Mouse (Mus musculus) neural tube, embryonic 13.5 days (tissue): ENCODE measurements around the gene Zfhx3. TPM values are rescaled to one million over a fixed set of nuclear protein-coding genes. Genes with fewer than 3 reads are reported as not detected.

ENCODE experiments used
- ATAC-seq: fragments of 200-750 bp; cut with Nextera tagmentation; 2 replicates; pipeline ENCODE4 v1.8.0; 2017; ENCODE audit warnings: low read depth, mild to moderate bottlenecking, moderate TSS enrichment, moderate library complexity
- H3K27ac ChIP-seq: fragments of 300-500 bp; sonication (generic); replicated peaks from 2 replicates; pipeline ENCODE4 v1.5.1; 2015; ENCODE audit warnings: moderate library complexity, mild to moderate bottlenecking, inconsistent platforms
- H3K27me3 ChIP-seq: fragments of 300-500 bp; sonication (generic); 2 replicates; pipeline ENCODE4 v1.6.1; 2015; ENCODE audit warnings: mild to moderate bottlenecking, inconsistent platforms
- H3K36me3 ChIP-seq: fragments of 300-500 bp; sonication (generic); 2 replicates; pipeline ENCODE4 v1.6.1; 2015; ENCODE audit warnings: mild to moderate bottlenecking, inconsistent platforms
- H3K4me1 ChIP-seq: fragments of 300-500 bp; sonication (generic); replicated peaks from 2 replicates; pipeline ENCODE4 v1.6.1; 2015; ENCODE audit warnings: inconsistent platforms
- H3K4me2 ChIP-seq: fragments of 300-500 bp; sonication (generic); 2 replicates; pipeline ENCODE4 v1.6.1; 2015; ENCODE audit warnings: inconsistent platforms, mild to moderate bottlenecking, moderate library complexity
- H3K4me3 ChIP-seq: fragments of 300-500 bp; sonication (generic); 2 replicates; pipeline ENCODE4 v1.5.1; 2015; ENCODE audit warnings: mild to moderate bottlenecking, inconsistent platforms
- H3K9ac ChIP-seq: fragments of 300-500 bp; sonication (generic); 2 replicates; pipeline ENCODE4 v1.6.1; 2015; ENCODE audit warnings: moderate library complexity, mild to moderate bottlenecking, inconsistent platforms
- H3K9me3 ChIP-seq: fragments of 300-500 bp; sonication (generic); 2 replicates; pipeline ENCODE4 v1.6.1; 2016; ENCODE audit warnings: inconsistent platforms
- WGBS: fragments of 180-500 bp; shearing (Covaris S2); methylation state at CpG from one replicate; pipeline ENCODE4 v1.1.7; 2015; 5-methylcytosine and 5-hydroxymethylcytosine counted together
- polyA plus RNA-seq: library from polyadenylated mRNA; unstranded; fragments of >200 nt; fragmentation: Nextera tagmentation; extraction: Ambion mirVana; gene quantifications from 2 replicates; pipeline ENCODE4 v1.2.1, GENCODE M21; 2015

Zfhx3 gene
- polyA plus RNA-seq, 1 experiment from 2014 or later = 28.2 TPM

- WGBS = 43% methylated on average over 12 of the region's 12 CpGs
- Histone ChIP-seq H3K9ac (no peak overlapping the region), H3K4me2 (no peak overlapping the region), H3K36me3 (no peaks in the 10 kb centered on the region), H3K4me3 (no peak overlapping the region), H3K9me3 (no peaks in the 10 kb centered on the region), H3K27ac (no peak overlapping the region), H3K27me3 (peaks cover 12% of the 10 kb centered on the region), H3K4me1 (peaks cover 36% of the 10 kb centered on the region)
- ATAC-seq = no peak
Measured at GRCm38 (mm10) chr8:108436336-108436735, 493.9 kb downstream of the Zfhx3 start.

GRCm38 (mm10) chr8:108437316-108437830 is 494.9 kb downstream of the Zfhx3 start:
- peak; percentile 50; the same call in 1 of the 2 replicates for ATAC-seq
- 48% methylated on average over 13 of the region's 13 CpGs for WGBS
- no peak overlapping the region for H3K9ac ChIP-seq
- H3K27me3 ChIP-seq = peaks cover 5% of the 10 kb centered on the region; the same call in 1 of the 2 replicates
- H3K27ac ChIP-seq = 0 out of 2 replicates have a peak overlapping the region, but pooled peaks have one; percentile 28
- no peaks in the 10 kb centered on the region for H3K9me3 ChIP-seq
- H3K4me2 ChIP-seq = no peak overlapping the region
- H3K4me3 ChIP-seq = no peak overlapping the region
- no peaks in the 10 kb centered on the region for H3K36me3 ChIP-seq
- H3K4me1 ChIP-seq = peaks cover 36% of the 10 kb centered on the region

DNA sequence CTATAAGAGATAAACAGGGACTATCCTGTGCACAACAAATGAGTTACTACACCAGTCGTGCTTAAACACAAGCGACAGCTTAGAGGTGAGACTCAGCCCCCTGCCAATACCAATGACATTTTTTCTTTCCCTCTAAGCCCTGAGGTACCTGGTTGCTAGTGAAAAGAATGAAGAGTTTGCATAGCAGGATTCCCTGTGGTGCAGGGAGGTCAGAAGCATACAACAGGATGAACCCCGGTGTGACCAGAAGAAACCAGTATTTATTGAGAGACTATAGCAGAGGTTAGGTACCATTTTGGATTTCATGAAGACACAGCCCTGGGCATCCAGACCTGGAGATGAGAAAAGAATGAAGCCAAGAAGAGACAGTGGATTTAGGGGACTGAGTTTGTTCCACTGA is 498.0 kb downstream of the Zfhx3 start:
- H3K27ac ChIP-seq = no peak overlapping the region
- H3K27me3 ChIP-seq = peaks cover 5% of the 10 kb centered on the region; the same call in 1 of the 2 replicates
- H3K36me3 ChIP-seq = no peaks in the 10 kb centered on the region
- no peak overlapping the region for H3K4me2 ChIP-seq
- no peak for ATAC-seq
- peaks cover 26% of the 10 kb centered on the region for H3K4me1 ChIP-seq
- no peak overlapping the region for H3K9ac ChIP-seq
- WGBS = 60% methylated on average over 3 of the region's 3 CpGs
- no peaks in the 10 kb centered on the region for H3K9me3 ChIP-seq
- no peak overlapping the region for H3K4me3 ChIP-seq

DNA sequence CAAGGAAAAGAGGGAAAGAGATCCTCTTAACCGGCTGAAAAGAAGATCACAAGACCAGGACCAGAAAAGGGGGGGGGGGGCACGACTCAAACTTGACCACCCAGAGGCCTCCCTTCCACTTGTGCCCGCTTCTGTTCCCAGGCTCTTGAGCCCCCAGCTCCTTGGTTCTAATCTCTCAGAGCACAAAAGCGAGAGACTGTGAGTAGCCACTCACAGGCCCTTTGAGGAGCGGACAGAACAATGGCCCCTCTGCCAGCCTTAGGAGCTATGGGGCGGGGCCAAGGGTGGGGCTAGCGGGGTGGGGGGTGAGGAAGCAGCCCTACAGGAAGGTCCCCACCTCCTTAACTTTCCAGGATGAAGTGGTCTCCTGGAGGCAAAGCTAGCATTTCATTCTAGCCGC is 508.4 kb downstream of the Zfhx3 start:
- Histone ChIP-seq H3K4me1 (peaks cover 30% of the 10 kb centered on the region), H3K4me3 (no peak overlapping the region), H3K27me3 (no peaks in the 10 kb centered on the region), H3K36me3 (no peaks in the 10 kb centered on the region), H3K9me3 (0 out of 2 replicates have a peak, but pooled peaks cover 3% of the 10 kb centered on the region), H3K9ac (0 out of 2 replicates have a peak overlapping the region, but pooled peaks have one; percentile 8), H3K27ac (no peak overlapping the region), H3K4me2 (peak overlapping the region; percentile 18; the same call in 1 of the 2 replicates)
- ATAC-seq = no peak
- 15% methylated on average over 8 of the region's 8 CpGs for WGBS

DNA sequence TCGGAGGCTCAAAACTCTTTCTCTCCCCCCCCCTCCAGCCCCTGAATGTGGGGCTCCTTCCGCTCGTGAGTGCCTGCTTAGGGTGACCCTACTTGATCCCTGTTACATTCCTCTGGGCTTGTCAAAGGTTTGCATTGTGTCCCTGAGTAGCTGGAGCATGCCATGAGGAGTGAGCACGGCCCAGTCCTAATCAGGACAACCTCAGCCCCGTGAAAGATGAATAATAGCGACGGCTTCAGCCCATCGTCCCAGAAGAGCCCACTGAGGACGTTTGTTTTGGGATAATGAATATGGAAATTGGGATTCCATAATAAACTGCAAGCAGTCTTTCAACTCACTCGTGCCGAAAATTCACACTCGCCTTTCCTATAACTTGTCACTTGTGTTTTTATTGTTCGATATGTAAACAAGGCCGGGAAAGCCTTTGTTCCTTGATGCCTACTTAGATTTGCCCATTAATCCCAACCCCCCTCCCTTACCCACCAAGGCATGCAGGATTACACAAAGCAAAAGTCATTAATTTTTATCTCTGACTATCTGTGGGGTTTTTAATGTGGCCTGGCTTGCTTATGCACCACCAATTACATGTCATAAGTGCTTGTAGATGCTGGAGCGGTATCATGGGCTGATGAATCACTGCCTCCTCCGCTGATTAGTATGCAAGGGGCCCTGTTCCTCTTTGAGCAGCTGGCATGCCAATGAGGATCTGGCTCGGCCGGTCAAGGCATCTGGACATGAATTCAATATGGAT is 512.3 kb downstream of the Zfhx3 start:
- Histone ChIP-seq H3K4me2 (0 out of 2 replicates have a peak overlapping the region, but pooled peaks have one; percentile 7), H3K4me3 (no peak overlapping the region), H3K27ac (peak overlapping the region; percentile 81), H3K4me1 (peaks cover 30% of the 10 kb centered on the region), H3K9me3 (peaks cover 25% of the 10 kb centered on the region), H3K36me3 (peaks cover 8% of the 10 kb centered on the region; the same call in 1 of the 2 replicates), H3K27me3 (no peaks in the 10 kb centered on the region), H3K9ac (0 out of 2 replicates have a peak overlapping the region, but pooled peaks have one; percentile 12)
- 22% methylated on average over 18 of the region's 18 CpGs for WGBS
- peak; percentile 91 for ATAC-seq

GRCm38 (mm10) chr8:108466653-108467052 is 524.2 kb downstream of the Zfhx3 start:
- H3K27me3 ChIP-seq = no peaks in the 10 kb centered on the region
- H3K4me2 ChIP-seq = no peak overlapping the region
- ATAC-seq = 0 out of 2 replicates have a peak, but pooled peaks have one; percentile 38
- no peaks in the 10 kb centered on the region for H3K9me3 ChIP-seq
- no peaks in the 10 kb centered on the region for H3K36me3 ChIP-seq
- no peak overlapping the region for H3K4me3 ChIP-seq
- no peak overlapping the region for H3K9ac ChIP-seq
- WGBS = 55% methylated on average over 6 of the region's 6 CpGs
- H3K27ac ChIP-seq = peak overlapping the region; percentile 77
- H3K4me1 ChIP-seq = peaks cover 36% of the 10 kb centered on the region

DNA sequence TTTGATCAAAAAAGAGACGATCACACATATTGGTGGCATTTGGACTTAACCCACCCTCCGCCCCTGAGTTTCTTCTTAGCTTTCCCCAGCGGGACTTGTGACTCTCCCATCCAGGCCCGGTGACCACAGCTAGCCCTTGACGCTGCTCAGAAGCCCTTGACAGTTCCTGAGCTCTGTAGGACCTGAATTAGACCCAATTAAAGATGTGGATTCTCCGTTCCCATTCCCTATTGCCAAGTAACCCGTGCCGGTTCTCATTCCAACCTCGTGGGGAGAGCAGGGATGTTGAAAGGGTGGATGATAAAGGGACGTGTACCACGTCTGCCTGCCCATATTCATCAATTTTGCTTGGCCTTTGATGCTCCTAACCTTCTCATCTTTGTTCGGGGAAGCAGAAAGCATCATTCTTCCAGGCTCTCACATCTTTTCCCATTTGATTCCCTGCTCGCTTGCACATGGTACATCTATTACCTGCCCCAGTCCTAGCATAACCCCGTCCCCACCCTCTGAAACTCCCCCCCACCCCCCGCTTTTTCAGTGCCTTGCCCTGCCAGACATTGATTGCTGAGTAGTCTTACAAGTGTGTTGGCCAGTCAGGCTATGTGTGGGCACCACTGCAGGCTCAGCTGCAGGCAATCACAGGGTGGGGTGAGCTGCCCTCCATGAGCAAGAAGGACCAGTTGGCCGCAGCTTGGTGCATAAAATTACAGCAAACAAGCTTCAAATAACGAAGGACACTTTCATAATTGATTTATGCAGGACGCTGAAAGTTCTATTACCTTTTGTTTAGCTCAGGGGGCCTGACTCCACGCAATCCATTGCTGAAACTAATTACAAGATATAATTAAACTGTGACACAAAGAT is 525.0 kb downstream of the Zfhx3 start:
- WGBS = 53% methylated on average over 19 of the region's 19 CpGs
- Histone ChIP-seq H3K27ac (peak overlapping the region; percentile 77), H3K36me3 (no peaks in the 10 kb centered on the region), H3K4me1 (peaks cover 36% of the 10 kb centered on the region), H3K9me3 (no peaks in the 10 kb centered on the region), H3K9ac (no peak overlapping the region), H3K4me3 (no peak overlapping the region), H3K27me3 (no peaks in the 10 kb centered on the region), H3K4me2 (no peak overlapping the region)
- 0 out of 2 replicates have a peak, but pooled peaks have one; percentile 14 for ATAC-seq

DNA sequence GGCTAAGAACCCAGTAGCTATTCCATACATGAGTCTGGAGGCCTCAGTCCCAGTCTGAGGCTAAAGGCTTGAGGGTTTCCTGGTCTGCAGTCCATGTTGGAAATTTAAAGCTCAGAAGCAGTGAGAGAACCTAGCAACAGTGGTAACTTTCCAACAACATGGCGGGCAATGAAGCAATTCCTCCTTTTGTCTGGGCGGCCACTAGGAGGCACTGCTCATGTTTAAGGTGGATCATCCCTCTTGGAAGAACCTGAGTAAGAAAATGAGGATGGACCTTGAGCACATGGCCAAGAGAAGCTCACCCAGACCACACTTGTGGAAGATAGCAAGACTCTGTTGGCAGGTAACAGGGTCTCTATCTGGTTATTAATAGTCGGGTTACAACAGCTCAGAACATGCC is 527.8 kb downstream of the Zfhx3 start:
- Histone ChIP-seq H3K4me1 (peaks cover 36% of the 10 kb centered on the region), H3K4me3 (no peak overlapping the region), H3K27me3 (no peaks in the 10 kb centered on the region), H3K9me3 (no peaks in the 10 kb centered on the region), H3K36me3 (no peaks in the 10 kb centered on the region), H3K9ac (no peak overlapping the region), H3K4me2 (no peak overlapping the region), H3K27ac (no peak overlapping the region)
- 96% methylated on average over 3 of the region's 3 CpGs for WGBS
- ATAC-seq = no peak

DNA sequence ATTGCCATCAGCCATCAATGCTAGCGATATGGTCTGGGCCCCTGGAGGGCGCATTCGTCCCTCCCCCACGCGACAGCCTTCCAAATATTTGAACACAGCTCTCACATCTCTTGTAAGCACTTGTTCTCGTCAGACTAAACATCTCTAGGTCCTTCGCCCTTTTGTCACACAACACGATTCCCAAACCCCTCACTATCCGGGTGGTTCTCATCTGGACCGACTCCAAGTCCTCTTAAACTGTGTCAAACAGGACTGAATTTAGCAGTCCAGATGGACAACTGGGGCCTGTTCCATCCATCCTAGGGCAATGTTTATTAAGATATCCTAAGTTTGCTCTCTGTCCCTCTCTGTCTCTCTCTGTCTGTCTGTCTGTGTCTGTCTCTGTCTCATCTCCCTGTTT is 532.1 kb downstream of the Zfhx3 start:
- Histone ChIP-seq H3K27ac (no peak overlapping the region), H3K4me1 (peaks cover 3% of the 10 kb centered on the region; the same call in 1 of the 2 replicates), H3K9me3 (no peaks in the 10 kb centered on the region), H3K9ac (no peak overlapping the region), H3K4me2 (no peak overlapping the region), H3K27me3 (no peaks in the 10 kb centered on the region), H3K36me3 (no peaks in the 10 kb centered on the region), H3K4me3 (no peak overlapping the region)
- no peak for ATAC-seq
- WGBS = 83% methylated on average over 10 of the region's 10 CpGs

GRCm38 (mm10) chr8:108478131-108478530 is 535.7 kb downstream of the Zfhx3 start:
- 91% methylated on average over 8 of the region's 8 CpGs for WGBS
- no peak for ATAC-seq

GRCm38 (mm10) chr8:108480141-108480540 is 537.7 kb downstream of the Zfhx3 start:
- Histone ChIP-seq H3K4me3 (no peak overlapping the region), H3K4me2 (no peak overlapping the region), H3K27me3 (no peaks in the 10 kb centered on the region), H3K4me1 (peaks cover 21% of the 10 kb centered on the region), H3K9ac (no peak overlapping the region), H3K36me3 (no peaks in the 10 kb centered on the region), H3K27ac (peak overlapping the region; percentile 92), H3K9me3 (no peaks in the 10 kb centered on the region)
- WGBS = 63% methylated on average over 12 of the region's 12 CpGs
- no peak for ATAC-seq

More at GRCm38 (mm10) chr8:108478131-108478530, 535.7 kb downstream of the Zfhx3 start:
- Histone ChIP-seq H3K9me3 (no peaks in the 10 kb centered on the region), H3K4me3 (no peak overlapping the region), H3K9ac (no peak overlapping the region), H3K27ac (no peak overlapping the region), H3K4me2 (no peak overlapping the region), H3K4me1 (peaks cover 21% of the 10 kb centered on the region), H3K27me3 (no peaks in the 10 kb centered on the region), H3K36me3 (no peaks in the 10 kb centered on the region)
